Mouse (Mus musculus): ENCODE results near the gene Cyp2g1. TPM values are rescaled to one million over a fixed set of nuclear protein-coding genes. Genes with fewer than 3 reads are reported as not detected.

The Cyp2g1 gene
- not detected in 2 replicates for polyA plus RNA-seq (2014; fragmentation: Nextera tagmentation; extraction: Ambion mirVana)

- Histone ChIP-seq H3K9ac (ENCODE audit: low read depth, low read length) (no peak within 1 kb of the TSS), H3K9me3 (ENCODE audit: control insufficient read depth, low read length) (no peaks in the 10 kb centered on the region), H3K36me3 (ENCODE audit: control insufficient read depth, insufficient read depth, low read length) (no peaks in the 10 kb centered on the region), H3K4me2 (no peak within 1 kb of the TSS), H3K27me3 (replicated peaks; ENCODE audit: control insufficient read depth, insufficient read depth, low read length) (no peaks in the 10 kb centered on the region), H3K4me1 (replicated peaks; ENCODE audit: control insufficient read depth, insufficient read depth, low read length) (no peaks in the 10 kb centered on the region), H3K4me3 (ENCODE audit: low read depth, low read length) (no peak within 1 kb of the TSS), H3K27ac (ENCODE audit: low read depth, low read length) (no peak within 1 kb of the TSS)
- DNase-seq (ENCODE audit: low spot score) (no peak), ATAC-seq (replicated peaks; ENCODE audit: low FRiP score) (no peak)
- WGBS = 84% methylated on average over 2 of the region's 2 CpGs
Measured at GRCm38 (mm10) chr7:26808592-26808991, at the start of gene Cyp2g1. Gene Cyp2g1 (plus strand): TSS chr7:26808892.

- ATAC-seq (replicated peaks; ENCODE audit: low FRiP score) = no peak
- H3K27me3 ChIP-seq (replicated peaks; ENCODE audit: control insufficient read depth, insufficient read depth, low read length) = no peaks in the 10 kb centered on the region
- 64% methylated on average over 1 of the region's 1 CpGs for WGBS
- H3K9ac ChIP-seq (ENCODE audit: low read depth, low read length) = no peak overlapping the region
- no peak for DNase-seq (ENCODE audit: low spot score)
- no peaks in the 10 kb centered on the region for H3K36me3 ChIP-seq (ENCODE audit: control insufficient read depth, insufficient read depth, low read length)
- no peak overlapping the region for H3K27ac ChIP-seq (ENCODE audit: low read depth, low read length)
- no peak overlapping the region for H3K4me3 ChIP-seq (ENCODE audit: low read depth, low read length)
- no peaks in the 10 kb centered on the region for H3K4me1 ChIP-seq (replicated peaks; ENCODE audit: control insufficient read depth, insufficient read depth, low read length)
- no peaks in the 10 kb centered on the region; the same call in 1 of the 2 replicates for H3K9me3 ChIP-seq (ENCODE audit: control insufficient read depth, low read length)
- H3K4me2 ChIP-seq = no peak overlapping the region
Measured at GRCm38 (mm10) chr7:26767084-26767483, 41.6 kb upstream of the Cyp2g1 start.

GRCm38 (mm10) chr7:26769881-26770470 lies 38.7 kb upstream of the Cyp2g1 start:
- ATAC-seq (replicated peaks; ENCODE audit: low FRiP score) = no peak
- Histone ChIP-seq H3K4me3 (ENCODE audit: low read depth, low read length) (no peak overlapping the region), H3K9ac (ENCODE audit: low read depth, low read length) (no peak overlapping the region), H3K27ac (ENCODE audit: low read depth, low read length) (no peak overlapping the region), H3K27me3 (replicated peaks; ENCODE audit: control insufficient read depth, insufficient read depth, low read length) (no peaks in the 10 kb centered on the region), H3K4me1 (replicated peaks; ENCODE audit: control insufficient read depth, insufficient read depth, low read length) (no peaks in the 10 kb centered on the region), H3K9me3 (ENCODE audit: control insufficient read depth, low read length) (no peaks in the 10 kb centered on the region; the same call in 1 of the 2 replicates), H3K36me3 (ENCODE audit: control insufficient read depth, insufficient read depth, low read length) (no peaks in the 10 kb centered on the region), H3K4me2 (no peak overlapping the region)
- DNase-seq (ENCODE audit: low spot score) = no peak
- WGBS = 76% methylated on average over 9 of the region's 9 CpGs

GRCm38 (mm10) chr7:26772866-26773586 lies 35.7 kb upstream of the Cyp2g1 start:
- no peak overlapping the region for H3K4me3 ChIP-seq (ENCODE audit: low read depth, low read length)
- ATAC-seq (replicated peaks; ENCODE audit: low FRiP score) (no peak), DNase-seq (ENCODE audit: low spot score) (no peak)
- H3K9ac ChIP-seq (ENCODE audit: low read depth, low read length) = no peak overlapping the region
- no peaks in the 10 kb centered on the region; the same call in 1 of the 2 replicates for H3K9me3 ChIP-seq (ENCODE audit: control insufficient read depth, low read length)
- H3K27ac ChIP-seq (ENCODE audit: low read depth, low read length) = no peak overlapping the region
- no peaks in the 10 kb centered on the region for H3K27me3 ChIP-seq (replicated peaks; ENCODE audit: control insufficient read depth, insufficient read depth, low read length)
- 67% methylated on average over 3 of the region's 3 CpGs for WGBS
- no peak overlapping the region for H3K4me2 ChIP-seq
- no peaks in the 10 kb centered on the region for H3K36me3 ChIP-seq (ENCODE audit: control insufficient read depth, insufficient read depth, low read length)
- H3K4me1 ChIP-seq (replicated peaks; ENCODE audit: control insufficient read depth, insufficient read depth, low read length) = no peaks in the 10 kb centered on the region

- Histone ChIP-seq H3K9me3 (ENCODE audit: control insufficient read depth, low read length) (no peaks in the 10 kb centered on the region; the same call in 1 of the 2 replicates), H3K4me1 (replicated peaks; ENCODE audit: control insufficient read depth, insufficient read depth, low read length) (no peaks in the 10 kb centered on the region), H3K9ac (ENCODE audit: low read depth, low read length) (no peak overlapping the region), H3K27ac (ENCODE audit: low read depth, low read length) (no peak overlapping the region), H3K27me3 (replicated peaks; ENCODE audit: control insufficient read depth, insufficient read depth, low read length) (no peaks in the 10 kb centered on the region), H3K36me3 (ENCODE audit: control insufficient read depth, insufficient read depth, low read length) (no peaks in the 10 kb centered on the region), H3K4me3 (ENCODE audit: low read depth, low read length) (no peak overlapping the region), H3K4me2 (no peak overlapping the region)
- ATAC-seq (replicated peaks; ENCODE audit: low FRiP score) = no peak
- DNase-seq (ENCODE audit: low spot score) = no peak
- 16% methylated on average over 5 of the region's 6 CpGs for WGBS
Measured at GRCm38 (mm10) chr7:26775866-26776265, 32.8 kb upstream of the Cyp2g1 start.

GRCm38 (mm10) chr7:26777806-26778205 lies 30.9 kb upstream of the Cyp2g1 start:
- Histone ChIP-seq H3K27ac (ENCODE audit: low read depth, low read length) (no peak overlapping the region), H3K27me3 (replicated peaks; ENCODE audit: control insufficient read depth, insufficient read depth, low read length) (no peaks in the 10 kb centered on the region), H3K4me2 (no peak overlapping the region), H3K36me3 (ENCODE audit: control insufficient read depth, insufficient read depth, low read length) (no peaks in the 10 kb centered on the region), H3K4me3 (ENCODE audit: low read depth, low read length) (no peak overlapping the region), H3K4me1 (replicated peaks; ENCODE audit: control insufficient read depth, insufficient read depth, low read length) (no peaks in the 10 kb centered on the region), H3K9ac (ENCODE audit: low read depth, low read length) (no peak overlapping the region), H3K9me3 (ENCODE audit: control insufficient read depth, low read length) (no peaks in the 10 kb centered on the region)
- WGBS = 46% methylated on average over 2 of the region's 2 CpGs
- no peak for ATAC-seq (replicated peaks; ENCODE audit: low FRiP score)
- DNase-seq (ENCODE audit: low spot score) = no peak

GRCm38 (mm10) chr7:26778474-26778873 lies 30.2 kb upstream of the Cyp2g1 start:
- Histone ChIP-seq H3K9ac (ENCODE audit: low read depth, low read length) (no peak overlapping the region), H3K36me3 (ENCODE audit: control insufficient read depth, insufficient read depth, low read length) (no peaks in the 10 kb centered on the region), H3K9me3 (ENCODE audit: control insufficient read depth, low read length) (no peaks in the 10 kb centered on the region), H3K27ac (ENCODE audit: low read depth, low read length) (no peak overlapping the region), H3K4me2 (no peak overlapping the region), H3K27me3 (replicated peaks; ENCODE audit: control insufficient read depth, insufficient read depth, low read length) (no peaks in the 10 kb centered on the region), H3K4me1 (replicated peaks; ENCODE audit: control insufficient read depth, insufficient read depth, low read length) (no peaks in the 10 kb centered on the region), H3K4me3 (ENCODE audit: low read depth, low read length) (no peak overlapping the region)
- no peak for DNase-seq (ENCODE audit: low spot score)
- no peak for ATAC-seq (replicated peaks; ENCODE audit: low FRiP score)
- WGBS = 28% methylated on average over 6 of the region's 6 CpGs

- no peak for DNase-seq (ENCODE audit: low spot score)
- H3K4me2 ChIP-seq = no peak overlapping the region
- 80% methylated on average over 5 of the region's 5 CpGs for WGBS
- no peaks in the 10 kb centered on the region for H3K36me3 ChIP-seq (ENCODE audit: control insufficient read depth, insufficient read depth, low read length)
- H3K9ac ChIP-seq (ENCODE audit: low read depth, low read length) = no peak overlapping the region
- ATAC-seq (replicated peaks; ENCODE audit: low FRiP score) = 0 out of 2 replicates have a peak, but pooled peaks have one; percentile 51
- H3K4me3 ChIP-seq (ENCODE audit: low read depth, low read length) = no peak overlapping the region
- H3K4me1 ChIP-seq (replicated peaks; ENCODE audit: control insufficient read depth, insufficient read depth, low read length) = no peaks in the 10 kb centered on the region
- no peaks in the 10 kb centered on the region for H3K27me3 ChIP-seq (replicated peaks; ENCODE audit: control insufficient read depth, insufficient read depth, low read length)
- no peak overlapping the region for H3K27ac ChIP-seq (ENCODE audit: low read depth, low read length)
- no peaks in the 10 kb centered on the region for H3K9me3 ChIP-seq (ENCODE audit: control insufficient read depth, low read length)
Measured at GRCm38 (mm10) chr7:26779799-26780416, 28.8 kb upstream of the Cyp2g1 start.

All from liver, embryonic 11.5 days (tissue).